Mouse (Mus musculus): ENCODE measurements around the gene 2900011O08Rik.

DNA sequence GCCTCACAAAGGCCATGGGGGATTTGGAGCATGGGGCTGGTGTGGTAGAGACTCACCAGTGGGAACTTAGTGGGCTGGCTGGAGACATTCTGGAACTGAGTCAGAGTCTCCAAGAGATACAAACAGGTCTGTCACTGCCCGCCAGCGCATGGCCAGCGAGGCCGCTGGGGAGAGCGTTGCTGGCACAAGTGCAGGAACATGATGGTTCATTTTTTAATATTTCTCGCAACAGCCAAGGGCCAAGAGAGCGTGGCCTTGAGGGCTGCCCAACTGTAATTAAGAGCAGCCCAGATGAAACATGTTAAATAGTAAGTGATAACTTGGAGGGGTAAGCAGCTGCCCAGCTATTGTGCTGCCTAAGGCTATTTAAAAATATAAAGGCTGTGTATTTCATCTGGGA lies 138.3 kb downstream of the 2900011O08Rik start:
- no peak for TF ChIP-seq POLR2A (IDR thresholded peaks at IDR 0.05; ENCODE audit: insufficient read depth, low read depth, low read length)
- no peak for TF ChIP-seq CTCF (IDR thresholded peaks at IDR 0.05; ENCODE audit: insufficient read depth, low read depth, low read length)

Data from olfactory bulb, adult 2 months (tissue).